Mouse (Mus musculus) forebrain, embryonic 10.5 days (tissue): ENCODE measurements at regions not wholly inside any gene's neighbourhood (a gene's known extent, or its start where the extent isn't known, plus 50 kb on each side); places are given as distances from the start of the nearest gene placed in this dataset.

Source experiments
- DNase-seq: peaks from one replicate; pipeline ENCODE4 v3.0.0-alpha.2; 2017; ENCODE audit warnings: low spot score; ENCODE audit errors: extremely low spot score
- H3K27ac ChIP-seq: fragments of 300-500 bp; sonication (generic); 2 replicates; pipeline ENCODE4 v1.5.1; 2016; ENCODE audit warnings: mild to moderate bottlenecking
- H3K27me3 ChIP-seq: fragments of 300-500 bp; sonication (generic); 2 replicates; pipeline ENCODE4 v1.6.1; 2016; ENCODE audit warnings: mild to moderate bottlenecking; ENCODE audit not compliant: poor library complexity, severe bottlenecking
- H3K36me3 ChIP-seq: fragments of 300-500 bp; sonication (generic); replicated peaks from 2 replicates; pipeline ENCODE4 v1.6.1; 2016; ENCODE audit warnings: mild to moderate bottlenecking, moderate library complexity
- H3K4me1 ChIP-seq: fragments of 300-500 bp; sonication (generic); 2 replicates; pipeline ENCODE4 v1.6.1; 2016
- H3K4me3 ChIP-seq: fragments of 300-500 bp; sonication (generic); 2 replicates; pipeline ENCODE4 v1.5.1; 2016; ENCODE audit warnings: mild to moderate bottlenecking, moderate library complexity
- H3K9me3 ChIP-seq: fragments of 300-500 bp; sonication (generic); 2 replicates; pipeline ENCODE4 v1.6.1; 2016; ENCODE audit warnings: mild to moderate bottlenecking, moderate library complexity
- WGBS: fragments of 180-500 bp; shearing (Covaris S2); methylation state at CpG from one replicate; pipeline ENCODE4 v1.1.7; 2016; 5-methylcytosine and 5-hydroxymethylcytosine counted together

GRCm38 (mm10) chr6:140179999-140180398 lies 138.7 kb upstream of the Plcz1 start:
- H3K9me3 ChIP-seq, result no peaks in the 10 kb centered on the region
- H3K4me1 ChIP-seq, result 0 out of 2 replicates have a peak, but pooled peaks cover 3% of the 10 kb centered on the region
- no peak overlapping the region for H3K27ac ChIP-seq
- H3K27me3 ChIP-seq, result no peaks in the 10 kb centered on the region
- H3K4me3 ChIP-seq, result no peak overlapping the region
- no peaks in the 10 kb centered on the region for H3K36me3 ChIP-seq
- no peak for DNase-seq
- 89% methylated on average over 4 of the region's 4 CpGs for WGBS

DNA sequence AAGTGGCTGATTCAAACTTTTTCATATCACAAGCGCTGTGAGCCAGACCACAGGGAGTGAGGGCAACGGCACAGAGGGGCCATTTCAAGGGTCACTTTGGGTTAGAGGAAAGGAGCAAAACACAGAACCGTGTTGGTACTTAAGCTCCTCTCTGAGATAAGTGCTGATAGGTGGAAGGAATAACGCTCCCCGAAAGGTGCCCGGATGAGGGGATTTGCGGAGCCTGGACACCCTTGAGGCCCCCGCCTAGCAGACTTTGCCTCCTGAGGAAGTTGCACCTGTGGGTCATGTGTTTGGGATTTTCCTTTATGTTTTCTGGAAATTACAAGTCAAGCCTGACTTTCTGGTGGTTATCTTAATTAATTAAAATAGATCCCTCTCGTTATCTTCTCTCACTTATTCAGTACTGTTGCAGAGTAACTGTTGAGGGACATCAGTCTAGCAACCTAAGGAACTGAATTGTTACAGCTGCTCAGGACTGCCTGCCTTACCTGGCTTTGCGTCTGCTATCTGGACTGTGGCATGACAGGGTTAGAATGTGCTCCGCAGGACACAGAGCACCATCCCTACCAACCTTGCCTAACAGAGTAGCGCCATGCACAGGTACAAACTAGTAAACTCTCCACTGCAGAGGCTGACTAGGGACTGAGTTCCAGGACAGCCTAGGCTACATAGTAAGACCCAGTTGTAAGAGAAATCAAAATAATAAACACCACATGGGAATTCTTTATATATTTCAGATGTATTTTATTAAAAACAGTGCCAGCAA lies 137.4 kb upstream of the Plcz1 start:
- DNase-seq, result no peak
- 0 out of 2 replicates have a peak, but pooled peaks cover 3% of the 10 kb centered on the region for H3K4me1 ChIP-seq
- H3K9me3 ChIP-seq, result no peaks in the 10 kb centered on the region
- no peak overlapping the region for H3K27ac ChIP-seq
- no peaks in the 10 kb centered on the region for H3K36me3 ChIP-seq
- H3K4me3 ChIP-seq, result no peak overlapping the region
- WGBS, result 90% methylated on average over 12 of the region's 12 CpGs
- no peaks in the 10 kb centered on the region for H3K27me3 ChIP-seq

DNA sequence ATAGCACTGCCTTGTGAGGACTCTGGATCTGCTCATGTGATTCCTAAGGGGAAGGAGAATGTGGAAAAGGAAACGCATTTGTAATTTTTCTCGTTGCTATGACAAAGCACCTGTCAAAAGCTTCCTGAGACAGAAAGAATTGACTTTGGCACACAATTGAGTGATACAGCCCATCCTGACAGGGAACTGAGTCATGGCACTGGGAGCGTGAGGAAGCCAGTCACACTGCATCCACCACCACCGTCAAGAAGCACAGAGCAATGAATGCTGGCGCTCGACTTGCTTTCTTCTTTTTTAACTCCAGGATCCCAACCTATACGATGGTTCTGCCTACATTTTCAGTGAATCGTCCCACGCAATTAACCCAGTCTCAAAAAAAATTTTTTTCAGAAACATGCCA lies 131.5 kb upstream of the Plcz1 start:
- H3K27ac ChIP-seq, result no peak overlapping the region
- H3K27me3 ChIP-seq, result no peaks in the 10 kb centered on the region
- H3K4me1 ChIP-seq, result no peaks in the 10 kb centered on the region
- no peak for DNase-seq
- WGBS, result 95% methylated on average over 9 of the region's 9 CpGs
- no peaks in the 10 kb centered on the region for H3K9me3 ChIP-seq
- H3K4me3 ChIP-seq, result no peak overlapping the region
- H3K36me3 ChIP-seq, result no peaks in the 10 kb centered on the region

GRCm38 (mm10) chr6:140169836-140170235 lies 128.6 kb upstream of the Plcz1 start:
- Histone ChIP-seq H3K9me3 (no peaks in the 10 kb centered on the region; the same call in 1 of the 2 replicates), H3K36me3 (no peaks in the 10 kb centered on the region), H3K4me1 (no peaks in the 10 kb centered on the region), H3K4me3 (no peak overlapping the region), H3K27me3 (no peaks in the 10 kb centered on the region), H3K27ac (no peak overlapping the region)
- WGBS, result 97% methylated on average over 3 of the region's 3 CpGs
- no peak for DNase-seq

GRCm38 (mm10) chr6:140167182-140167581 lies 125.9 kb upstream of the Plcz1 start:
- no peak for DNase-seq
- H3K27ac ChIP-seq, result no peak overlapping the region
- H3K4me3 ChIP-seq, result no peak overlapping the region
- no peaks in the 10 kb centered on the region; the same call in 1 of the 2 replicates for H3K9me3 ChIP-seq
- H3K36me3 ChIP-seq, result no peaks in the 10 kb centered on the region
- H3K27me3 ChIP-seq, result no peaks in the 10 kb centered on the region
- H3K4me1 ChIP-seq, result no peaks in the 10 kb centered on the region; the same call in 1 of the 2 replicates
- WGBS, result 85% methylated on average over 4 of the region's 4 CpGs

DNA sequence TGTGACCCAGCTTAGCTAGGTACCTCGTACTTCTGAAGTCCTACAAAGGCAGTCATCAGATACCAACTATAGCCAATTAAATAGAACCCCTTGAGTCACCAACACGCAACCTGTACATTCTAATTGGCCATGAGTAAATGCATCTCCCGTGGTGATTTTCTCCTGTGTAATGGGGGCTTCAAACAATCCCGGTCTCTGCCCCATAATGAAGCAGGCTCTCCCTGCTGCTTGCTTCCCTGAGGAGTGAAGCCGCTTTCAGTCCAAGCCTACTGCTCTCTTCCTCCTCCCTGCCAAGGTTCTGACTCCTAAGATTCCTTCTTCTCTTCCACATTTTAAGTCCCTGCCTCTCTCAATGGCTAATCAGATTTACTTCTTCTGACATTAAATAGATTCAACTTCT lies 121.5 kb upstream of the Plcz1 start:
- no peaks in the 10 kb centered on the region for H3K36me3 ChIP-seq
- no peaks in the 10 kb centered on the region for H3K27me3 ChIP-seq
- DNase-seq, result peak; percentile 16
- no peaks in the 10 kb centered on the region; the same call in 1 of the 2 replicates for H3K9me3 ChIP-seq
- no peak overlapping the region for H3K4me3 ChIP-seq
- no peaks in the 10 kb centered on the region; the same call in 1 of the 2 replicates for H3K4me1 ChIP-seq
- H3K27ac ChIP-seq, result no peak overlapping the region
- WGBS, result 70% methylated on average over 5 of the region's 5 CpGs

DNA sequence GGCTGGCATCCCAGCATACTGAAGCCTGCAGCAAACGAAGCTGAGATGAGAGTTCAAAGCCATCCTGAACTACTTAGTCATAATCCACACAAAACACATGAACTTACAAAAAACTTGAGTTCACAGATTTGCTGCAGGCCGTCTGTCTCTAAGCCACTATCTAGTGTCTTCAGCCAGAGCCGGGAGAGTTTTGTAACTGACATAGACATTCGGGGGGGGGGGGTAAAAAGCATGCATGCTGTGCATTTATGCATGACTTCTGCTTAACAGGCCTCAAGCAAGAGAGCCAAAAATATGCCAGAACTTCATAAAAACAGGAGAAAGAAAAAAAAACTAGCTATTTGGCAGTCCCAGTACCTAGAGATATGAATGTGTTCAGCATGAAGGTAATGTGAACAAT lies 120.2 kb upstream of the Plcz1 start:
- 85% methylated on average over 4 of the region's 4 CpGs for WGBS

GRCm38 (mm10) chr6:140160946-140161345 lies 119.7 kb upstream of the Plcz1 start:
- WGBS, result 93% methylated on average over 13 of the region's 13 CpGs

More for the DNA sequence above, 120.2 kb upstream of the Plcz1 start:
- H3K27me3 ChIP-seq, result no peaks in the 10 kb centered on the region
- H3K4me3 ChIP-seq, result no peak overlapping the region
- H3K4me1 ChIP-seq, result no peaks in the 10 kb centered on the region; the same call in 1 of the 2 replicates
- DNase-seq, result no peak
- no peaks in the 10 kb centered on the region for H3K36me3 ChIP-seq
- no peaks in the 10 kb centered on the region; the same call in 1 of the 2 replicates for H3K9me3 ChIP-seq
- H3K27ac ChIP-seq, result no peak overlapping the region

DNA sequence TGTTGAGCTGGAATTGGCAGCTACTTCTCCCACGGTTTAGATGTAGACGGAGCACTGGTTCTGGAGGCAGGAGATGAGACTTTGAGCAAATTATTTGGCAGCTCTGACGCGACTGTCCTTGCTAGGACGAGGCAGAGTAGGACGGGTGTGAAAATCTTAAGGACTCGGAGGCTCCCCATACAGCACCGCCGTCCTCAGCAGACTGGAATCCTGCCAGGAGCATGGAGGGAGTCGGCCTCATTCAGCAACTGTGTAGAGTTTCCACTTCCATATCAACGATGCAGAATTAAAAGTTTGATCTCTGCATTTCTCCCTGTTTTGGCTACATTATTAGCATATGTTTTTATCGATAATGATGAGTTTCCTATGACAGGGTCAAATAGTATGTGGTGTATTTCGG lies 117.7 kb upstream of the Plcz1 start:
- DNase-seq, result no peak
- H3K4me3 ChIP-seq, result no peak overlapping the region
- H3K4me1 ChIP-seq, result no peaks in the 10 kb centered on the region; the same call in 1 of the 2 replicates
- 85% methylated on average over 13 of the region's 13 CpGs for WGBS
- no peaks in the 10 kb centered on the region for H3K9me3 ChIP-seq
- H3K27me3 ChIP-seq, result no peaks in the 10 kb centered on the region
- no peaks in the 10 kb centered on the region for H3K36me3 ChIP-seq
- H3K27ac ChIP-seq, result no peak overlapping the region

More at GRCm38 (mm10) chr6:140160946-140161345, 119.7 kb upstream of the Plcz1 start:
- Histone ChIP-seq H3K36me3 (no peaks in the 10 kb centered on the region), H3K27me3 (no peaks in the 10 kb centered on the region), H3K4me1 (no peaks in the 10 kb centered on the region; the same call in 1 of the 2 replicates), H3K4me3 (no peak overlapping the region), H3K9me3 (no peaks in the 10 kb centered on the region; the same call in 1 of the 2 replicates), H3K27ac (no peak overlapping the region)
- no peak for DNase-seq

- Histone ChIP-seq H3K27ac (no peak overlapping the region), H3K9me3 (no peaks in the 10 kb centered on the region), H3K27me3 (no peaks in the 10 kb centered on the region), H3K36me3 (no peaks in the 10 kb centered on the region), H3K4me3 (no peak overlapping the region), H3K4me1 (no peaks in the 10 kb centered on the region)
- DNase-seq, result no peak
- 88% methylated on average over 6 of the region's 6 CpGs for WGBS
Observed at GRCm38 (mm10) chr6:140157375-140157774, 116.1 kb upstream of the Plcz1 start.

- H3K4me1 ChIP-seq, result peaks cover 7% of the 10 kb centered on the region
- no peak overlapping the region for H3K27ac ChIP-seq
- H3K27me3 ChIP-seq, result no peaks in the 10 kb centered on the region
- no peaks in the 10 kb centered on the region for H3K9me3 ChIP-seq
- 86% methylated on average over 10 of the region's 10 CpGs for WGBS
- no peaks in the 10 kb centered on the region for H3K36me3 ChIP-seq
- no peak for DNase-seq
- no peak overlapping the region for H3K4me3 ChIP-seq
Observed at GRCm38 (mm10) chr6:140152418-140153176, 111.3 kb upstream of the Plcz1 start.

GRCm38 (mm10) chr6:140148628-140149245 lies 107.5 kb upstream of the Plcz1 start:
- Histone ChIP-seq H3K4me3 (no peak overlapping the region), H3K36me3 (no peaks in the 10 kb centered on the region), H3K4me1 (peaks cover 7% of the 10 kb centered on the region), H3K27me3 (no peaks in the 10 kb centered on the region), H3K9me3 (no peaks in the 10 kb centered on the region), H3K27ac (no peak overlapping the region)
- DNase-seq, result no peak
- WGBS, result 88% methylated on average over 11 of the region's 11 CpGs
